Mouse (Mus musculus) heart, embryonic 10.5 days (tissue): ENCODE data around the gene Cdc42ep4. TPM values are rescaled to one million over a fixed set of nuclear protein-coding genes. Genes with fewer than 3 reads are reported as not detected.

ENCODE experiments used
- DNase-seq: peaks from one replicate; pipeline ENCODE4 v3.0.0-alpha.2; 2017; ENCODE audit warnings: low spot score
- H3K27ac ChIP-seq: fragments of 300-500 bp; sonication (generic); 2 replicates; pipeline ENCODE4 v1.5.1; 2016; ENCODE audit warnings: mild to moderate bottlenecking
- H3K27me3 ChIP-seq: fragments of 300-500 bp; sonication (generic); 2 replicates; pipeline ENCODE4 v1.6.1; 2016; ENCODE audit warnings: mild to moderate bottlenecking; ENCODE audit not compliant: poor library complexity, insufficient read depth, severe bottlenecking
- H3K36me3 ChIP-seq: fragments of 300-500 bp; sonication (generic); 2 replicates; pipeline ENCODE4 v1.6.1; 2016; ENCODE audit warnings: mild to moderate bottlenecking, moderate library complexity
- H3K4me1 ChIP-seq: fragments of 300-500 bp; sonication (generic); 2 replicates; pipeline ENCODE4 v1.6.1; 2016; ENCODE audit warnings: mild to moderate bottlenecking
- H3K4me3 ChIP-seq: fragments of 300-500 bp; sonication (generic); 2 replicates; pipeline ENCODE4 v1.5.1; 2016; ENCODE audit warnings: mild to moderate bottlenecking, moderate library complexity
- H3K9me3 ChIP-seq: fragments of 300-500 bp; sonication (generic); 2 replicates; pipeline ENCODE4 v1.6.1; 2016; ENCODE audit warnings: mild to moderate bottlenecking, moderate library complexity
- WGBS: fragments of 180-500 bp; shearing (Covaris S2); methylation state at CpG from one replicate; pipeline ENCODE4 v1.1.7; 2016; 5-methylcytosine and 5-hydroxymethylcytosine counted together
- polyA plus RNA-seq: library from polyadenylated mRNA; unstranded; fragments of >200 nt; fragmentation: Nextera tagmentation; extraction: Ambion mirVana; gene quantifications from 2 replicates; pipeline ENCODE4 v1.2.1, GENCODE M21; 2016

Gene Cdc42ep4
- polyA plus RNA-seq, 1 experiment from 2014 or later: 45.4 TPM

DNA sequence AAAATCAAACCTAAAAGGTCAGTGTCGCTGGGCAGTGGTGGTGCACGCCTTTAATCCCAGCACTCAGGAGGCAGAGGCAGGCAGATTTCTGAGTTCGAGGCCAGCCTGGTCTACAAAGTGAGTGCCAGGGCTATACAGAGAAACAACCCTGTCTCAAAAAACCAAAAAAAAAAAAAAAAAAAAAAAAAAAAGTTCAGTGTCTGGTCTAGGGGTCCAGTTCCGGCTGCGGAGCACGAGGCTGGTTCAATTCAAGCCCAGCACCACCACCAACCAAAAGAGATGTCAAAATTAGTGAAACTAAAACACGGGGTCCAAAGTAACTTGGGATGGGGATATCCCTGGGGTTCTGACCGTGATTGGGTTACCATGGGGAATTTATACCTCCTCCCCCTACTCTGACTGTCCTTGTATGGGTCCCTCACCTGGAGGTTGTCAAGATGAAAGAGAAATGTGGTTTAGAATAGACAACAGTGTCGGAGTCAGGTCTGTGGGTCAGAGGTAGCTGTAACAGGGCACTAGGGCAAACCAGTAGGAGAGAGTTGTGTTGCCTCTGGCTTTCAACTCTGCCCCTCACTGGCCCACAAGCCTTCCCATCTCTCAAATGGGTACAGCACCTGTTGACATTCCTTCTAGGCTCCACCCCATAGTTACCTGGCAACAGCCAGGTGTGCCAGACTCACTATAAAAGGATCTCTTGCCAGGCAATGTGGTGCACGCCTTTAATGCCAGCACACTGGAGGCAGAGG, 1.2 kb upstream of the Cdc42ep4 start:
- H3K27ac ChIP-seq: peak overlapping the region; percentile 96
- H3K36me3 ChIP-seq: peaks cover 6% of the 10 kb centered on the region; the same call in 1 of the 2 replicates
- WGBS: 94% methylated on average over 10 of the region's 10 CpGs
- no peak for DNase-seq
- peaks cover 53% of the 10 kb centered on the region for H3K4me1 ChIP-seq
- H3K9me3 ChIP-seq: no peaks in the 10 kb centered on the region
- no peak overlapping the region; the same call in 1 of the 2 replicates for H3K4me3 ChIP-seq
- H3K27me3 ChIP-seq: no peaks in the 10 kb centered on the region

DNA sequence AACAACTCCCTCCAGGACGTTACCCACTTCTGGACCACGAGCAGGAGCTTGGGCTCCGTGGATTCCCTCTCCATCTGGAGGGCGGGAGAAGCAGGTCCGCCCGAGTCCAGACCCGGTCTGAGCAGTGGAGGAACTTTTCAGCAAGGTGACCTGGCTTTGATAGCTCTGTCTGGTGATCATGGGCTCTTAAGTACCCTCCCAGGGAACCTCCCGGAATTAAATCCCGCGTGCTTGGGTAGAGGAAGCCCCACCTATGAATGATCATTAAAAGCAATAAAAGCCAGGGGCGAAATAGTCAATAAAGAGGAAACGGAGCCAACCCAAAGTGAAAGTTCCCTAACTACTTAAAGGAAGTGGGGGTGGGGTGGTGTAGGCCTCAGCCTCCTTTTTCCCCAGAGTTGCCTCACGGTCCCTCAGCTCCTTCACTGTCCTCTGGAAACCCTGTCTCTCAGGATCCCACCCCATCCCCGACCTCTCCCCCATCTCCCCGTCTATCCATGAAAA, 529 bp upstream of the Cdc42ep4 start:
- 27% methylated on average over 15 of the region's 15 CpGs for WGBS
- peak overlapping the region; percentile 90 for H3K4me3 ChIP-seq
- peaks cover 59% of the 10 kb centered on the region for H3K4me1 ChIP-seq
- no peak for DNase-seq
- H3K27me3 ChIP-seq: no peaks in the 10 kb centered on the region
- H3K36me3 ChIP-seq: peaks cover 6% of the 10 kb centered on the region; the same call in 1 of the 2 replicates
- peak overlapping the region; percentile 96 for H3K27ac ChIP-seq
- no peaks in the 10 kb centered on the region for H3K9me3 ChIP-seq

DNA sequence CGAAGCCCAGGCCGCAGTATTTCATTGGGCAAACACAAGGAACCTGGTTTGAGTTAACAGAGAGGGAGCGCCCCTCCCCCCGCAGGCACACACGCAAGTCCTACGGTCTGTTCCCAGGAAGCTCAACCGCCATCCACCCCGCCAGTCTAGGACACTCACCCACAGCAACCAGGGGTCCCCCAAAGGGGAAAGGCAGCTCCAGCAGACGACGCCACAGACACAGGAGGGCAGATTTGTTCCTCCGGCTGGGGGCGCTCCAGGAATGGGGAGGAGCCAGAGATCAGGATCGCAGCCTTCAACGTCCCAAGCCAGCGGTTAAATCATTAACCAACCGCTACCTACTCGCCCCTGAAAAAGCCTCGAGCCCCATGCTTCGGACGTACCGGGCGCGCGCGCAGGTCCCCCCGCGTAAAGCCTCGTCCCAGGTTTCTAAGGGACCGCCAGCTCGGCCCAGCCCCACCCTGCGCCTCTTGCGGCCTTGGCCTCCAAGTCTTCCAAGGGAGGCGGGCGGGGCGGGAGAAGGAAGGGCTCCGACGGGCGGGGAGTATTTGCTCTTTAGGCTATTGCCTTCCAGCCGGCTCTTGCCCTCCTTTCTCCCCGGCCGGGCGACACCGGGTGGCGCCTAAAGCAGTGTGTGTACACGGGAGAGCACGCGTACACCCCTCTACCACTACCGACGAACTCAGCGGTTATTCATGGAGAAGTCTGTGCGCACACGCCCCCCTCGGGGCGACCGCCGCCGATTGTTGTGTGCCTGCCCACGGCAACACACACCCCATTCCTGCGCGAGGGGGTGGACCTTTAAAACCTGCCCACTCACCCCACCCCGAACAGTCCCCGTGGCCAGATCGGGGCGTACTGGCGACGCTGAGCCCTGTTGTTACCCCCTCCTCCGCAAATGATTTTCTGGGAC, 854 bp downstream of the Cdc42ep4 start:
- Histone ChIP-seq H3K27ac (peak overlapping the region; percentile 96), H3K27me3 (no peaks in the 10 kb centered on the region), H3K4me1 (peaks cover 68% of the 10 kb centered on the region), H3K9me3 (no peaks in the 10 kb centered on the region), H3K36me3 (peaks cover 10% of the 10 kb centered on the region; the same call in 1 of the 2 replicates), H3K4me3 (peak overlapping the region; percentile 90)
- DNase-seq: peak; percentile 92
- WGBS: under 1% methylated on average over 65 of the region's 67 CpGs

DNA sequence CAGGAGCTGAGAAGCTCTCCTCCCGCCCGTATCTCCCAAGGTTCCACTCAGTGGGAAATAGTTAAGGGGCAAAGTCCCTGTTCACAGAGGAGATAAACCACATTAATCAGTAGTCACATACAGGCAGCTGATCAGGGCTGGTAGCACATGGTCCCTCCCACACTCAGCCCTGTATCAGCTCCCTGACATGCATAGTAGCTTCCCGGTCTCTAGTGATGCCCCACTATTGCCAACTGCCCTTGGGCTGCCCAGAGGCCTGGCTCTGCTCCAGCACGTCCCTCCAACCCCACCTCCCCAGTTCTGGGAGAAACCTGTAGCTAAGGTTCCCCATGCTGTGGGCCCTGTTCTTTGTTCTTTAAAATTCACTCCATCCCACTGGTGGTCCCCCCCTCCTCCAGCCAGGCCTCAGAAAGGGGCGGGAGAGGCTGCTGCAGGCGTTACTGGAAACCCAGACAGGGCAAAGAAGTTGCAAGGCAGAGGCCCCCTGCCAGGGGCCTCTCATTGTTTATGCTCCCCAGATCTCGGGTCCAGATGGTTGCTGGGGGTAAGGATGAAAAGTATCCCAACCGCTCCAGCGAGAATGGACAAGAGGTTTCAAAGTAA, 1.8 kb downstream of the Cdc42ep4 start:
- Histone ChIP-seq H3K27me3 (no peaks in the 10 kb centered on the region), H3K4me1 (peaks cover 67% of the 10 kb centered on the region), H3K27ac (peak overlapping the region; percentile 96), H3K9me3 (no peaks in the 10 kb centered on the region), H3K36me3 (peaks cover 10% of the 10 kb centered on the region; the same call in 1 of the 2 replicates), H3K4me3 (peak overlapping the region; percentile 90)
- DNase-seq: no peak
- 4% methylated on average over 9 of the region's 9 CpGs for WGBS

DNA sequence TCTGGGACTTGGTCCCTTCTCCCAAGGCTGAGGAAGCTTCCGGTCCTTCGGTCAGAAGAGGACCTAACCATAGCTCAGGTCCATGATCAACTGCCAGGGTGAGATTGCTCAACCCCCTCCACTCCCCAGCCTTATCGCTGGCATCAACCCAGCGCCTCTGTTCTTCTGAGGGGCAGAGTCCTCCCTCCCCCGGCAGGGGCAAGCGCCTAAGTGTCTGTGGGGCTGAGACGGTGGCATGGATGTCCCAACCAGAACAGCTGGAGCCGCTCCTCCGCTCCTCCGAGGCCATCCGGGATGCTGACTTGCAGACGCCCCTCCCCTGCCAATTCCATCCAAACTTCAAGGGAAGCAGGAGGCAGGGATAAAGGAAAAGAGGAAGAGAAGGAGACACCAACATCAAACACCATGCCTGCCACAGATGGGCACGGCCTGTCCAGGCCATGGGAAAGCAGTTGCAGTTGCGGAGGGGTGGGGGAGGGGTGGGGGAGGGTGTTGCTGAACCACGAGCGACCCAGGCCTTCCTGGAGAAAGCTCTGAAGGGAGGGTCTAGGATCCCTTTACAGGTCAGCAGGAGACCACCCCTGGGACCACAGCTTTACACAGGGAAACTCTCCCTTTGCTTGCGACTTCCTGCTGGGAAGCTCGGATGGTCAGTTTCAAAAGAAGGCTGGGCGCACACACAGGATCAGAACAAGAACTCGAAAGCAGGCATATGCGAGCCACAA, 2.7 kb downstream of the Cdc42ep4 start:
- Histone ChIP-seq H3K9me3 (no peaks in the 10 kb centered on the region), H3K27me3 (no peaks in the 10 kb centered on the region), H3K27ac (peak overlapping the region; percentile 96), H3K4me3 (peak overlapping the region; percentile 90), H3K4me1 (peaks cover 65% of the 10 kb centered on the region), H3K36me3 (peaks cover 10% of the 10 kb centered on the region; the same call in 1 of the 2 replicates)
- WGBS: 7% methylated on average over 21 of the region's 21 CpGs
- DNase-seq: no peak

DNA sequence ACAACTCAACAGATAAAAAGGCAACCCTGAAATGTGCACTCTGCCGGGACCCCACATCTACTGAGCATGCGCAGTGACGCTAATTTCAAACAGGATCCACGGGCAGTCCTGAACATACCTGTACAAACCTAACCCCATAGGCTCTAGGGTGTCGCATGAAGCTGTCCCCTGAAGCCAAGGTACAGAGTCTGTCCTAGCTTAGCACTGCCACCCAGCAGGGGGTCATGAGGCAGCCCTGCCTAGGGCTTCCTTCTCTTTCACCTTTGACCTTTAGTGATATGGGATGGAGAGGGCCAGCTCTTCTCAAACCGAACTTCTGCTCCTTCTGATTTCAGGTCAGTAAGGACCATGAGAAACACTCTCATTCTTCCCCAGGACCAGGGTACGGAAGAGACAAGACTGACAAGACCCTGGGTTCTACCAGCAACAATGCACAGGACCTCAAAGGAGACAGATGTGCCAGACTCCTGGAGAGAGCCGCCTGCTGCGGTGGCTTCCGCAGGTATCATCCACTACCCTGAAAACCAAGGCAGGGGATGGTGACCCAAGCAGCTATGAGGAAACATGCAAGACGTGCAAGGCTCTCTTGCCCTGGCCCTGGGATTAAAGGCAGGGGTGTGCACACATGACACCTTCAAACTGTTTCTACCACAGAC, 3.8 kb downstream of the Cdc42ep4 start:
- H3K4me1 ChIP-seq: peaks cover 65% of the 10 kb centered on the region
- H3K9me3 ChIP-seq: no peaks in the 10 kb centered on the region

DNA sequence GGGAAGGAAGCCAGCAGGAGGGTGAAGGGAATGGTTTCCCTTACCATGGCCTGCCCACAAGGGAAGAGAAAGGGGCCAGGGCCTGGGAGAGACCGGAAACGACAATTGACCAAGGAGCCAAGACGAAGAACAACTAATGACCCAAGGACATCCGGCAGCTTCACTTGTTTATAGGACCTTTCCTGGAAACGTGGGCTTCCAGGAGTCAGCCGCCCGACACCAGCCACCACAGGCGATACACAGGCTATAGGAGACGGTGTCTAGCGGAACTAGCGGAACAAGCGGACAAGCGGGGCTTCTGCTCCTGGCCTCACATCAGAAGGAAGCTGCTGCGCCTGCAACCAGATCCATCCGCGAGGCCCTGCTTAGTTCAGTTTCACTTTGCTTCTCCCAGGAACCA, 4.6 kb downstream of the Cdc42ep4 start:
- Histone ChIP-seq H3K36me3 (peaks cover 28% of the 10 kb centered on the region), H3K9me3 (no peaks in the 10 kb centered on the region), H3K4me3 (0 out of 2 replicates have a peak overlapping the region, but pooled peaks have one; percentile 9), H3K4me1 (peaks cover 61% of the 10 kb centered on the region), H3K27me3 (no peaks in the 10 kb centered on the region), H3K27ac (peak overlapping the region; percentile 96)
- no peak for DNase-seq
- WGBS: 67% methylated on average over 16 of the region's 16 CpGs

More for the DNA sequence above, 3.8 kb downstream of the Cdc42ep4 start:
- Histone ChIP-seq H3K27me3 (no peaks in the 10 kb centered on the region), H3K36me3 (peaks cover 20% of the 10 kb centered on the region), H3K27ac (peak overlapping the region; percentile 96), H3K4me3 (peak overlapping the region; percentile 90)
- WGBS: 67% methylated on average over 11 of the region's 11 CpGs
- DNase-seq: no peak

DNA sequence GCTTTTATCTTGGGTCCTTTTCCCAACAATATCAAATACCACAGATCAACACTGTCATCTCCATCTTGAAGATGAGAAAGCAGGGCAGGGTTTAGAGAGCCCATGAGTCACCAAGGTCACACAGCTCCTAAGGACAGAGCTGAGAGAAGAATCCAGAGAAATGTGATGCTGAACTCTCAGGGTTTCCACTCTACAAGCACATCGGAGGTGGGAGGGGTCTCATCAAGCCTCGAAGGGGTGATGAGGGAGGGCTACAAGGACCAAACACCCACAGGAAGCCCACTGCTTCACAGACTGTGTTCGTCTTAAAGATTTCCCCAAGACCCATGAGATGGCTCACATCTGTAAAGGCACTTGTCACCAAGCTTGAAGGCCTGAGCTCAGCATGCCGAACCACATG, 5.7 kb downstream of the Cdc42ep4 start:
- WGBS: 72% methylated on average over 4 of the region's 4 CpGs
- no peak for DNase-seq
- Histone ChIP-seq H3K36me3 (peaks cover 38% of the 10 kb centered on the region), H3K9me3 (no peaks in the 10 kb centered on the region), H3K27ac (no peak overlapping the region; the same call in 1 of the 2 replicates), H3K27me3 (no peaks in the 10 kb centered on the region), H3K4me1 (peaks cover 56% of the 10 kb centered on the region), H3K4me3 (no peak overlapping the region)

DNA sequence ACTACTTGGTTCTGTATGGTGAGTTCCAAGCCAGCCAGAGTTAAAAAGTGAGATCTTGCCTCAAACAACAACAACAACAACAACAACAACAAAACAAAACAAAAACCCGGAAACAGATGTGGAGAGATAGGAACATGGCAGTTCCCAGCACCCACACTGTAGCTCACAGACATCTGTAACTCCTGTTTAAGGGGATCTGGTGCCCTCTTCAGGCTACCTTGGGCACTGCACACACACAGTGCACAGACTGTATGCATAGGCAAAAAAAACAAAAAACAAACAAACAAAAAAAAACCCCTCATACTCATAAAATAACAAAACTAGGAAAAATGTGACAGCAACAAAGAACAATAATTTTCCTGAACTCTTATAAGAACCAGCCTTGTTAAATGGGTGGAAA, 8.7 kb downstream of the Cdc42ep4 start:
- Histone ChIP-seq H3K27ac (no peak overlapping the region), H3K4me1 (peaks cover 55% of the 10 kb centered on the region), H3K27me3 (no peaks in the 10 kb centered on the region), H3K36me3 (peaks cover 36% of the 10 kb centered on the region), H3K4me3 (no peak overlapping the region), H3K9me3 (no peaks in the 10 kb centered on the region)
- no peak for DNase-seq
- 90% methylated on average over 1 of the region's 1 CpGs for WGBS

DNA sequence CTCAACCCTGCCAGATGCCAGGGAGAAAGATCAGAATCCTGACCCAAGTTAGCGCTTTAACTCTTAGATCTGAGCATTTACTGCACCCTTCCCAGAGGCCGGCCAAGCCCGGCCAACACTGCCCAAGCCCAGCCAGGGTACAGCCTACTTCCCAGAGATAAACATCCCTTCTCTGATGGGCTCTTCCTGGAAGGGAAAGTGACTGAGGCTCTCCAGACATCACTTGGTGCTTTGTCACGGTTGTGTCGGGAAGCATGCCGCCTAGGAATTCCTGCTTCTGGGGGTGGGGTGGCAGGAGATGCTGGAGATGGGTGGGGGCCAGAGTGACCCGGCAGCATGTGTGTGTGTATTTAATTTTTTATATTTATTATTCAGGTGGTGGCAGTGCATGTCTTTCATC, 11.6 kb downstream of the Cdc42ep4 start:
- WGBS: 27% methylated on average over 7 of the region's 7 CpGs
- Histone ChIP-seq H3K36me3 (peaks cover 38% of the 10 kb centered on the region), H3K9me3 (no peaks in the 10 kb centered on the region), H3K27ac (peak overlapping the region; percentile 59), H3K4me1 (peaks cover 58% of the 10 kb centered on the region), H3K27me3 (no peaks in the 10 kb centered on the region), H3K4me3 (no peak overlapping the region)
- no peak for DNase-seq

DNA sequence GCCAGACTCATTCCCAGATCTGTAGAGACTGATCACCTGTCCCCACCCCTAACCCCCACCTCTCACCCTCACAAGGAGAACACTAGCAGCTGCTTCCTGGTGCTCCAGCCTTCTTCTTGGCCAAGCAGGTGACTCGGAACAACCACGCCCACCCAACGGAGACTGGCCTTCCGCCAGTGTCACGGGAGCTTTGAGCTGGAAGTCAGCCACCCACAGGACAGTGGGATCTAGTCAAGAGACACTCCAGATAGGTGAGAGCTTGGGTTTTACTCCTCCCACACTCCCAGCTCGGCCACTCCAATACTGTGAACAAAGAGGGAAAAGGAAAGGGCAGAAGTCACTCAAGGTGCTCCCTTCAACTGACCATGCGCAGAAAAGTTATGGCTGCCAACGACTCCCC, 12.5 kb downstream of the Cdc42ep4 start:
- DNase-seq: no peak
- WGBS: 76% methylated on average over 8 of the region's 8 CpGs
- peak overlapping the region; percentile 59; the same call in 1 of the 2 replicates for H3K27ac ChIP-seq
- H3K4me1 ChIP-seq: peaks cover 66% of the 10 kb centered on the region
- no peaks in the 10 kb centered on the region for H3K27me3 ChIP-seq
- H3K9me3 ChIP-seq: no peaks in the 10 kb centered on the region
- H3K4me3 ChIP-seq: no peak overlapping the region
- H3K36me3 ChIP-seq: peaks cover 38% of the 10 kb centered on the region
